Comparison of ENCODE assay signal across 10 mouse cellular contexts in the genomic region with DNA sequence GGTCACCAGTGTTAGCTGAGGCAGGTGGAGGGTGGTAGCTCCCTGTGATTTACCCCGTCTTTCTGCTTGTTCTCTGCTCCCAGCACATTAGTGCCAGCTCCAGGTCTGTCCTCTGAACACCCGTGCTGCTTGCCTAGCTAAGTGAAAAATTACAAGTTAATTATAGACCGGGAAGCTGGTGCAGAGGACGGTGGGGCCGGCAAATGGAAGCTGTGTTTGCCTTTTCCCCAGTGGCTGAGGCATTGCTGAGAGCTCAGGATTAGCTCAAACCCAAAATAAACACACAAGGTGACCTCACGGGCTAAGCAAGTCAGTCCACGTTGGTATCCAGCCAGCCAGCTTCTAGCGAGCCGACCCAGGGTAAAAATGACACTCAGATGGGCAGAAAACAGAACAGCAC. TPM values are rescaled to one million over a fixed set of nuclear protein-coding genes. Genes with fewer than 3 reads are reported as not detected.
A peak's percentile ranks its signal among the peaks of the same experiment; 100 is the strongest.
DNase-seq lines count a peak whose midpoint lies in the region; ATAC-seq lines count a peak whose summit lies in the region.
"Had no signal": no experiment of that assay in that cellular context is flagged by ENCODE, and none has a peak within 500 bp of the region (broad histone marks: within the 10 kb centered on the region; RNA-seq: fewer than 3 reads in every experiment).

No protein-coding gene starts in this region.

- 50% methylated on average over 9 of the region's 9 CpGs for WGBS in hindbrain, embryonic 15.5 days
- 59% methylated on average over 9 of the region's 9 CpGs for whole genome bisulfite sequencing in liver, embryonic 11.5 days

- intact Hi-C loops in gastrocnemius, postnatal 14 days (cut with DNase I; ENCODE audit: low total_unique reads) = no loop called here

- H3K9me3 ChIP-seq in hindbrain, embryonic 15.5 days = no peaks in the 10 kb centered on the region
- H3K9me3 ChIP-seq in liver, embryonic 11.5 days (ENCODE audit: control insufficient read depth, low read length) = no peaks in the 10 kb centered on the region
- H3K9me3 ChIP-seq: midbrain, embryonic 12.5 days had no signal

- peaks cover 21% of the 10 kb centered on the region for H3K4me1 ChIP-seq in hindbrain, embryonic 15.5 days (replicated peaks)
- H3K4me1 ChIP-seq in liver, embryonic 11.5 days (replicated peaks; ENCODE audit: control insufficient read depth, insufficient read depth, low read length) = peaks cover 21% of the 10 kb centered on the region

- no peak overlapping the region for H3K4me2 ChIP-seq in hindbrain, embryonic 15.5 days
- no peak overlapping the region for H3K4me2 ChIP-seq in liver, embryonic 11.5 days
- H3K4me2 ChIP-seq: midbrain, embryonic 12.5 days had no signal

- peak; percentile 12 to 13 for DNase-seq in cerebellum, adult 18-20 months
- no peak for DNase-seq in cerebellum, adult 11 months
- peak; percentile 32 for DNase-seq in gastrocnemius, postnatal 14 days
- DNase-seq in liver, embryonic 11.5 days (ENCODE audit: low spot score) = no peak
- no peak for DNase-seq in left cerebral cortex, adult 8-10 months (ENCODE audit: low spot score in 2 of 2)
- DNase-seq in thymus, postnatal 10 days (ENCODE audit: low spot score in 2 of 2) = no peak
- DNase-seq: embryo, embryonic 11 days had no signal

- ATAC-seq in hindbrain, embryonic 15.5 days (ENCODE audit: low FRiP score, low read depth) = no peak
- peak; percentile 29; the same call in 1 of the 2 replicates for ATAC-seq in liver, embryonic 11.5 days (replicated peaks; ENCODE audit: low FRiP score)
- no peak for ATAC-seq in inflammation-experienced regulatory T-cells, adult 6 months

- no peaks in the 10 kb centered on the region for H3K36me3 ChIP-seq in hindbrain, embryonic 15.5 days
- no peaks in the 10 kb centered on the region for H3K36me3 ChIP-seq in liver, embryonic 11.5 days (ENCODE audit: control insufficient read depth, insufficient read depth, low read length)

- H3K4me3 ChIP-seq in hindbrain, embryonic 15.5 days = no peak overlapping the region
- no peak overlapping the region for H3K4me3 ChIP-seq in liver, embryonic 11.5 days (ENCODE audit: low read depth, low read length)
- H3K4me3 ChIP-seq: midbrain, embryonic 12.5 days had no signal

- no peaks in the 10 kb centered on the region for H3K27me3 ChIP-seq in hindbrain, embryonic 15.5 days
- H3K27me3 ChIP-seq in liver, embryonic 11.5 days (replicated peaks; ENCODE audit: control insufficient read depth, insufficient read depth, low read length) = no peaks in the 10 kb centered on the region
- H3K27me3 ChIP-seq: midbrain, embryonic 12.5 days had no signal

- no peak overlapping the region for H3K9ac ChIP-seq in hindbrain, embryonic 15.5 days
- H3K9ac ChIP-seq in liver, embryonic 11.5 days (ENCODE audit: low read depth, low read length) = no peak overlapping the region
- H3K9ac ChIP-seq: midbrain, embryonic 12.5 days had no signal

- peak overlapping the region; percentile 48; the same call in 1 of the 2 replicates for H3K27ac ChIP-seq in hindbrain, embryonic 15.5 days (replicated peaks)
- no peak overlapping the region for H3K27ac ChIP-seq in liver, embryonic 11.5 days (ENCODE audit: low read depth, low read length)
- H3K27ac ChIP-seq: midbrain, embryonic 12.5 days had no signal

RNA-seq across cellular contexts. Expression of a gene that starts 51.4 kb away (rescaled TPM):
- total RNA-seq in gastrocnemius, postnatal 14 days (2021) = not detected
- not detected in 2 replicates for polyA plus RNA-seq in hindbrain, embryonic 15.5 days (2015; fragmentation: Nextera tagmentation; extraction: Ambion mirVana)
- not detected in 2 replicates for polyA plus RNA-seq in liver, embryonic 11.5 days (2014; fragmentation: Nextera tagmentation; extraction: Ambion mirVana)
- polyA plus RNA-seq in inflammation-experienced regulatory T-cells, adult 6 months (2017; shearing (Covaris generic)) = not detected
- under 1 TPM in 1 of 4 experiments, not detected in 3; 0.27 TPM for total RNA-seq in left cerebral cortex, adult 8-10 months (2022)
- polyA plus RNA-seq: midbrain, embryonic 12.5 days had no signal

Comparison
In these comparisons a context has a peak if more than half of its experiments do, and no peak if none do; other contexts are left out.
1. DNase-seq: peak in cerebellum, adult 18-20 months (2 of 2) and gastrocnemius, postnatal 14 days (single experiment); none in cerebellum, adult 11 months (single experiment), liver, embryonic 11.5 days (single experiment), left cerebral cortex, adult 8-10 months (0 of 2) and thymus, postnatal 10 days (0 of 2).